9 mouse cellular contexts compared by ENCODE assay signal in genomic region chr13:90929847-90930246, GRCm38 (mm10). TPM values are rescaled to one million over a fixed set of nuclear protein-coding genes. Genes with fewer than 3 reads are reported as not detected.
A peak's percentile ranks its signal among the peaks of the same experiment; 100 is the strongest.
DNase-seq lines count a peak whose midpoint lies in the region; ATAC-seq and TF ChIP-seq lines count a peak whose summit lies in the region.
"Had no signal": no experiment of that assay in that cellular context is flagged by ENCODE, and none has a peak within 500 bp of the region (broad histone marks: within the 10 kb centered on the region; RNA-seq: fewer than 3 reads in every experiment).

No protein-coding gene starts in this region.

- peak; percentile 26 to 38 for DNase-seq in urinary bladder, adult 18-20 months (ENCODE audit: low spot score in 2 of 2)
- no peak for DNase-seq in urinary bladder, postnatal 10 days (ENCODE audit: low spot score)
- DNase-seq in cerebellum, adult 8-10 months: peak; percentile 61
- peak; percentile 67 to 94 for DNase-seq in frontal cortex, adult 2 months (ENCODE audit: extremely low spot score in 1 of 2, low spot score in 1 of 2)
- peak; percentile 61 to 77 for DNase-seq in left cerebral cortex, postnatal 36 days (ENCODE audit: low spot score in 2 of 2)
- DNase-seq in spleen, postnatal 4 days (ENCODE audit: low spot score in 2 of 2): peak; percentile 69 to 81

- H3K4me2 ChIP-seq in intestine, postnatal 0 days (replicated peaks; ENCODE audit: low read depth): no peak overlapping the region
- H3K4me2 ChIP-seq in midbrain, embryonic 15.5 days: no peak overlapping the region
- H3K4me2 ChIP-seq: stomach, embryonic 15.5 days had no signal

- no peak for ATAC-seq in intestine, postnatal 0 days
- peak; percentile 48; the same call in 1 of the 2 replicates for ATAC-seq in midbrain, embryonic 15.5 days (replicated peaks)

- H3K9me3 ChIP-seq in intestine, postnatal 0 days (ENCODE audit: control insufficient read depth): no peaks in the 10 kb centered on the region
- H3K9me3 ChIP-seq in midbrain, embryonic 15.5 days: no peaks in the 10 kb centered on the region
- H3K9me3 ChIP-seq: stomach, embryonic 15.5 days had no signal

- H3K27ac ChIP-seq in intestine, postnatal 0 days (ENCODE audit: low read depth, low read length): no peak overlapping the region
- no peak overlapping the region for H3K27ac ChIP-seq in midbrain, embryonic 15.5 days
- H3K27ac ChIP-seq: stomach, embryonic 15.5 days had no signal

- no peak overlapping the region for H3K9ac ChIP-seq in intestine, postnatal 0 days (ENCODE audit: low read depth, low read length)
- no peak overlapping the region for H3K9ac ChIP-seq in midbrain, embryonic 15.5 days
- H3K9ac ChIP-seq: stomach, embryonic 15.5 days had no signal

- peaks cover 20% of the 10 kb centered on the region for H3K36me3 ChIP-seq in intestine, postnatal 0 days (ENCODE audit: control insufficient read depth, insufficient read depth)
- H3K36me3 ChIP-seq in midbrain, embryonic 15.5 days (replicated peaks): peaks cover 29% of the 10 kb centered on the region

- TF ChIP-seq CTCF in intestine, postnatal 0 days (IDR thresholded peaks at IDR 0.05; ENCODE audit: low read depth): peak; percentile 86

- no peaks in the 10 kb centered on the region for H3K27me3 ChIP-seq in intestine, postnatal 0 days (replicated peaks; ENCODE audit: control insufficient read depth, insufficient read depth, low read length)
- no peaks in the 10 kb centered on the region for H3K27me3 ChIP-seq in midbrain, embryonic 15.5 days (replicated peaks)
- H3K27me3 ChIP-seq: stomach, embryonic 15.5 days had no signal

- no peak overlapping the region for H3K4me3 ChIP-seq in intestine, postnatal 0 days (ENCODE audit: low read depth, low read length)
- H3K4me3 ChIP-seq in midbrain, embryonic 15.5 days: no peak overlapping the region
- H3K4me3 ChIP-seq: stomach, embryonic 15.5 days had no signal

- no peaks in the 10 kb centered on the region for H3K4me1 ChIP-seq in intestine, postnatal 0 days (replicated peaks; ENCODE audit: control insufficient read depth, insufficient read depth, low read length)
- no peaks in the 10 kb centered on the region for H3K4me1 ChIP-seq in midbrain, embryonic 15.5 days
- H3K4me1 ChIP-seq: stomach, embryonic 15.5 days had no signal

- 21% methylated on average over 5 of the region's 5 CpGs for WGBS in intestine, postnatal 0 days
- WGBS in midbrain, embryonic 15.5 days: 20% methylated on average over 5 of the region's 5 CpGs

- intact Hi-C loops in left cerebral cortex, postnatal 36 days (cut with DNase I): loop anchor here (5.0 kb wide), 1 partner anchor 707 kb away; no protein-coding TSS in a partner anchor

RNA-seq across cellular contexts. Expression of gene Rps23, which starts 7.1 kb away (rescaled TPM):
- 646 and 659 TPM in 2 replicates for polyA plus RNA-seq in frontal cortex, adult 2 months (2012; rRNA removed)
- polyA plus RNA-seq in intestine, postnatal 0 days (2015; fragmentation: Nextera tagmentation; extraction: Ambion mirVana): 200 and 221 TPM in 2 replicates
- 100 to 1,000 TPM; 190 to 200 TPM for total RNA-seq in left cerebral cortex, postnatal 36 days (2021)
- polyA plus RNA-seq in midbrain, embryonic 15.5 days (2015; fragmentation: Nextera tagmentation; extraction: Ambion mirVana): 80.5 and 98.8 TPM in 2 replicates

RNA-seq across cellular contexts. Expression of gene Atp6ap1l, which starts 24.7 kb away (rescaled TPM):
- polyA plus RNA-seq in frontal cortex, adult 2 months (2012; rRNA removed): 42.7 and 48.7 TPM in 2 replicates
- not detected in 2 replicates for polyA plus RNA-seq in intestine, postnatal 0 days (2015; fragmentation: Nextera tagmentation; extraction: Ambion mirVana)
- 10 to 100 TPM; 26.7 to 31.0 TPM for total RNA-seq in left cerebral cortex, postnatal 36 days (2021)
- 0.28 and 0.88 TPM in 2 replicates for polyA plus RNA-seq in midbrain, embryonic 15.5 days (2015; fragmentation: Nextera tagmentation; extraction: Ambion mirVana)
- polyA plus RNA-seq: stomach, embryonic 15.5 days had no signal

Comparison
In these comparisons a context has a peak if more than half of its experiments do, and no peak if none do; other contexts are left out.
1. RNA of gene Atp6ap1l, which starts 24.7 kb away (polyA plus RNA-seq): 42.7 to 48.7 TPM in frontal cortex, adult 2 months; 0.28 to 0.88 TPM in midbrain, embryonic 15.5 days and not detected in intestine, postnatal 0 days; every median in the first group is over 10 times any median in the second.